Mouse (Mus musculus) telencephalon, adult 2 months (tissue): ENCODE data around the gene Cdh22.

Experiments
- DNase-seq: peaks from one replicate; pipeline ENCODE4 v3.0.0-alpha.2; 2011; ENCODE audit warnings: low read depth, low spot score

The Cdh22 gene

GRCm38 (mm10) chr2:165157900-165158299, 76.8 kb downstream of the Cdh22 start:
- DNase-seq = no peak

- peak; percentile 65 for DNase-seq
Measured at GRCm38 (mm10) chr2:165153006-165153405, 81.6 kb downstream of the Cdh22 start.

- no peak for DNase-seq
Measured at GRCm38 (mm10) chr2:165149741-165150140, 84.9 kb downstream of the Cdh22 start.

GRCm38 (mm10) chr2:165145821-165146220, 88.8 kb downstream of the Cdh22 start:
- no peak for DNase-seq

GRCm38 (mm10) chr2:165143487-165143886, 91.2 kb downstream of the Cdh22 start:
- DNase-seq = no peak

GRCm38 (mm10) chr2:165136049-165136448, 98.6 kb downstream of the Cdh22 start:
- DNase-seq = no peak

- no peak for DNase-seq
Measured at GRCm38 (mm10) chr2:165133566-165133965, 101.1 kb downstream of the Cdh22 start.

GRCm38 (mm10) chr2:165131428-165131827, 103.2 kb downstream of the Cdh22 start:
- DNase-seq = no peak

- no peak for DNase-seq
Measured at GRCm38 (mm10) chr2:165129189-165129588, 105.5 kb downstream of the Cdh22 start.

GRCm38 (mm10) chr2:165126896-165127562, 107.6 kb downstream of the Cdh22 start:
- DNase-seq = no peak

- DNase-seq = peak; percentile 42
Measured at GRCm38 (mm10) chr2:165121206-165121840, 113.3 kb downstream of the Cdh22 start.

GRCm38 (mm10) chr2:165120765-165121164, 113.9 kb downstream of the Cdh22 start:
- no peak for DNase-seq

- no peak for DNase-seq
Measured at GRCm38 (mm10) chr2:165113733-165114132, 120.9 kb downstream of the Cdh22 start.

GRCm38 (mm10) chr2:165112149-165112548, 122.5 kb downstream of the Cdh22 start:
- no peak for DNase-seq

GRCm38 (mm10) chr2:165106585-165106984, 128.1 kb downstream of the Cdh22 start:
- DNase-seq = no peak

- no peak for DNase-seq
Measured at GRCm38 (mm10) chr2:165105513-165106079, 129.1 kb downstream of the Cdh22 start.

GRCm38 (mm10) chr2:165102920-165103319, 131.7 kb downstream of the Cdh22 start:
- DNase-seq = no peak

GRCm38 (mm10) chr2:165100749-165101148, 133.9 kb downstream of the Cdh22 start:
- DNase-seq = no peak

GRCm38 (mm10) chr2:165098861-165099260, 135.8 kb downstream of the Cdh22 start:
- no peak for DNase-seq

- DNase-seq = no peak
Measured at GRCm38 (mm10) chr2:165096367-165096766, 138.3 kb downstream of the Cdh22 start.

- no peak for DNase-seq
Measured at GRCm38 (mm10) chr2:165092393-165092792, 142.3 kb downstream of the Cdh22 start.

GRCm38 (mm10) chr2:165091433-165091965, 143.2 kb downstream of the Cdh22 start:
- DNase-seq = no peak

- no peak for DNase-seq
Measured at GRCm38 (mm10) chr2:165090650-165091049, 144.0 kb downstream of the Cdh22 start, which contains the start of gene 1700025C18Rik. Gene 1700025C18Rik, minus strand, starts transcription at chr2:165090750.
